Mouse (Mus musculus) liver, embryonic 16.5 days (tissue): Measurements from ENCODE around the gene Erg28. TPM values are rescaled to one million over a fixed set of nuclear protein-coding genes. Genes with fewer than 3 reads are reported as not detected.

Experiments
- ATAC-seq: fragments of 200-750 bp; cut with Nextera tagmentation; 2 replicates; pipeline ENCODE4 v1.8.0; 2017; ENCODE audit warnings: low read depth, mild to moderate bottlenecking, moderate number of reproducible peaks, moderate library complexity
- H3K27ac ChIP-seq: fragments of 300-500 bp; sonication (generic); 2 replicates; pipeline ENCODE4 v1.5.1; 2014; ENCODE audit warnings: mild to moderate bottlenecking, low read length
- H3K27me3 ChIP-seq: fragments of 300-500 bp; sonication (generic); 2 replicates; pipeline ENCODE4 v1.6.1; 2014; ENCODE audit warnings: low read depth, low read length, mixed read lengths; ENCODE audit not compliant: control insufficient read depth, insufficient read depth
- H3K36me3 ChIP-seq: fragments of 300-500 bp; sonication (generic); 2 replicates; pipeline ENCODE4 v1.6.1; 2014; ENCODE audit warnings: mild to moderate bottlenecking; ENCODE audit not compliant: control insufficient read depth, insufficient read depth
- H3K4me1 ChIP-seq: fragments of 300-500 bp; sonication (generic); 2 replicates; pipeline ENCODE4 v1.6.1; 2014; ENCODE audit warnings: low read depth, low read length, mixed read lengths; ENCODE audit not compliant: control insufficient read depth
- H3K4me2 ChIP-seq: fragments of 300-500 bp; sonication (generic); 2 replicates; pipeline ENCODE4 v1.6.1; 2014; ENCODE audit warnings: low read depth, low read length, mixed read lengths
- H3K4me3 ChIP-seq: fragments of 300-500 bp; sonication (generic); 2 replicates; pipeline ENCODE4 v1.5.1; 2014; ENCODE audit warnings: low read depth, mild to moderate bottlenecking, low read length
- H3K9ac ChIP-seq: fragments of 300-500 bp; sonication (generic); 2 replicates; pipeline ENCODE4 v1.6.1; 2014; ENCODE audit warnings: low read depth, low read length
- H3K9me3 ChIP-seq: fragments of 300-500 bp; sonication (generic); replicated peaks from 2 replicates; pipeline ENCODE4 v1.6.1; 2016; ENCODE audit warnings: low read length; ENCODE audit not compliant: control insufficient read depth
- WGBS: fragments of 180-500 bp; shearing (Covaris S2); extraction: QIAGEN DNeasy Blood & Tissue Kit; methylation state at CpG from one replicate; pipeline ENCODE4 v1.1.7; 2014; ENCODE audit not compliant: insufficient replicate concordance; 5-methylcytosine and 5-hydroxymethylcytosine counted together
- polyA plus RNA-seq: library from polyadenylated mRNA; unstranded; fragments of >200 nt; fragmentation: Nextera tagmentation; extraction: Ambion mirVana; gene quantifications from 2 replicates; pipeline ENCODE4 v1.2.1, GENCODE M21; 2015

Gene Erg28
- polyA plus RNA-seq, 1 experiment from 2014 or later: 83.0 TPM

GRCm38 (mm10) chr12:85794094-85794493 lies 30.3 kb downstream of the Erg28 start:
- H3K9ac ChIP-seq: no peak overlapping the region
- H3K9me3 ChIP-seq: no peaks in the 10 kb centered on the region
- WGBS: 47% methylated on average over 2 of the region's 2 CpGs
- H3K4me3 ChIP-seq: no peak overlapping the region
- ATAC-seq: no peak
- no peak overlapping the region for H3K27ac ChIP-seq
- H3K36me3 ChIP-seq: no peaks in the 10 kb centered on the region
- no peaks in the 10 kb centered on the region for H3K4me1 ChIP-seq
- H3K4me2 ChIP-seq: no peak overlapping the region
- no peaks in the 10 kb centered on the region for H3K27me3 ChIP-seq

DNA sequence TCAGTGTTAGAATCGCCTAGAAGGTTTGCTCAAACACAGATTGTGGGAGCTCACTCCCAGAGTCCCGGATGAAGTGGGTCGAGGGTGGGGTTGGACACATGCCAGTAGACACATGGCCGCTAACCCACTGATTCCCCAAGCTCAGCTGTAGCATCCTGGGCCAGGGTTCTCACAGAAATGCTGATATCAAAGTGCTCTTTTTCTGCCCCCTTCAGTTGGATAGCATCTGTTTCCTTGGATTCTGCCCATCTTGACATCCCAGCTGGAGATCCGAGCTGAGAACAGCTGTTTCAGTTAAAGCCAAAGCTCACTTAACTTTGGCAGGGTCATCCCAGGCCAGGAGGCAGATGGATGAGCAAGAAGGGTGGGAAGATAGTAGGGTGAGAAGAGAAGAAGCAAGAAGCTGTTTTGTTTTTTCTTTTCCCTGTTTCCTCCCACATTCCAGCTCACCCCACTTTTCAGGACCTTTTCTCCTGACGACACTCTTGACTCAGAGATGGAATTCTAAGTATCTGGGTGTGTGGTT lies 31.5 kb downstream of the Erg28 start:
- H3K27me3 ChIP-seq: no peaks in the 10 kb centered on the region
- H3K36me3 ChIP-seq: no peaks in the 10 kb centered on the region
- no peak overlapping the region for H3K4me2 ChIP-seq
- no peaks in the 10 kb centered on the region for H3K4me1 ChIP-seq
- no peak overlapping the region for H3K9ac ChIP-seq
- ATAC-seq: no peak
- H3K27ac ChIP-seq: no peak overlapping the region
- H3K4me3 ChIP-seq: no peak overlapping the region
- WGBS: 49% methylated on average over 6 of the region's 6 CpGs
- no peaks in the 10 kb centered on the region for H3K9me3 ChIP-seq

DNA sequence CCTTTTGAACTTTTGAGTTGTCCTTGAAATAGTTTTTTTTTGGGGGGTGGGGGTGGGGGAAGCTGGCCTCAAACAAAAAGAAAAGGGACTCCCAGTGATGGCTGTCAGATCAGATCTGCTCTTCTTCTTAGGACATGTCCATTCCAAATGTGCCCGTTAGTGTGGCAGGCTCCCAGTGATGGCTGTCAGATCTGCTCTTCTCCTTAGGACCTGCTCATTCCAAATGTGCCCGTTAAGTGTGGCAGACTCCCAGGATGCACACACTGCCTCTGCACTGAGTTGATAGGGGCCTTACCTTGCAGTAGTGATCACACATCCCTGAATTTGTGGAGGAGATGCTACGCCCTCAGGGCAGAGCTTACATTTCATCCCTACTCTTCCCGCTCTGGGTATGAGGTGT lies 32.2 kb downstream of the Erg28 start:
- no peaks in the 10 kb centered on the region for H3K36me3 ChIP-seq
- no peak for ATAC-seq
- no peaks in the 10 kb centered on the region for H3K27me3 ChIP-seq
- H3K4me2 ChIP-seq: no peak overlapping the region
- no peaks in the 10 kb centered on the region for H3K9me3 ChIP-seq
- H3K4me3 ChIP-seq: no peak overlapping the region
- H3K27ac ChIP-seq: no peak overlapping the region
- no peaks in the 10 kb centered on the region for H3K4me1 ChIP-seq
- H3K9ac ChIP-seq: no peak overlapping the region
- WGBS: 74% methylated on average over 4 of the region's 4 CpGs

GRCm38 (mm10) chr12:85784916-85785815 lies 39.2 kb downstream of the Erg28 start:
- 47% methylated on average over 19 of the region's 19 CpGs for WGBS
- H3K4me2 ChIP-seq: no peak overlapping the region
- no peaks in the 10 kb centered on the region for H3K27me3 ChIP-seq
- H3K4me3 ChIP-seq: no peak overlapping the region
- H3K36me3 ChIP-seq: no peaks in the 10 kb centered on the region
- H3K4me1 ChIP-seq: peaks cover 2% of the 10 kb centered on the region; the same call in 1 of the 2 replicates
- H3K9ac ChIP-seq: no peak overlapping the region
- H3K9me3 ChIP-seq: no peaks in the 10 kb centered on the region
- ATAC-seq: peak; percentile 84
- H3K27ac ChIP-seq: peak overlapping the region; percentile 66

DNA sequence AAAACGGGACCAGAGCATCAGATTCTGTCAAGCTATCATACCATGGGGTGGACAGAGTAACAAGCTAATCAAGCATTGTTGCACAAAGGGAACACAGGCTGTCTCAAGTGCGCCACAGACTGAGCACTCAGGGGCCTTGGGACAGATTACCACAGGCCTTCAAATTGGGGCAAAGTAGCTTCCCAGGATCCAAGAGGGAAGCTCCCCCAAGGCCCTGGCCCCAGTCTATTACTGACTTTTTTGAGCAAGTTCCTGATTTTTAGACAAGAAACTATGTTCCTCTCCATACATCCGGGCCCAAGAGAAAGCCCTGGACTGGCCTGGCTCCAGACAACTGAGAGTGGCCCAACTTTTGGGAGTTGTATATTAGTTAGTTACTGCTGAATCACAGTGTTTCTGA lies 42.7 kb downstream of the Erg28 start:
- WGBS: 51% methylated on average over 3 of the region's 3 CpGs
- peaks cover 2% of the 10 kb centered on the region; the same call in 1 of the 2 replicates for H3K4me1 ChIP-seq
- H3K27ac ChIP-seq: no peak overlapping the region
- H3K9me3 ChIP-seq: no peaks in the 10 kb centered on the region
- ATAC-seq: no peak
- H3K4me2 ChIP-seq: no peak overlapping the region
- H3K36me3 ChIP-seq: no peaks in the 10 kb centered on the region
- no peak overlapping the region for H3K4me3 ChIP-seq
- H3K9ac ChIP-seq: no peak overlapping the region
- no peaks in the 10 kb centered on the region for H3K27me3 ChIP-seq

DNA sequence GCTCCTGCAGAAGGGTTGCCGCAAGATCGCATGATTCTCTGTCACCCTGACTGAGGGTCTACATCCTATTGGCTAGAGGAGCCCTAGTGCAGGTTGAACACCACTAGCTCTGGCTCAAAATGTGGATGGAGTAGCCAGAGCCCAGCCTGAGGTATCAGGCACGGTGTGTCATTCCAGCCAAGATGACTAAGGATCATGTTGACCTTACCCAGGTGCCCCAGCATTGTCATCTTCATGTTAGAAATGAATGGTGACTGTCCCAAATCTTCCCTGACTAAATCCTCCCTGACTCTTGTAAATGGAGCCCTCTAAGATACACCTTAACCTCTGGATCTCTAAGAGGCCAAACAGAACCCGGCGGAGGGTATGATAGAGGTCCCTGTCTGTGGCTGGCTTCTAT lies 44.6 kb downstream of the Erg28 start:
- no peak overlapping the region for H3K27ac ChIP-seq
- no peaks in the 10 kb centered on the region for H3K9me3 ChIP-seq
- no peak overlapping the region for H3K4me2 ChIP-seq
- no peak overlapping the region for H3K9ac ChIP-seq
- H3K4me3 ChIP-seq: no peak overlapping the region
- no peaks in the 10 kb centered on the region for H3K27me3 ChIP-seq
- 67% methylated on average over 5 of the region's 5 CpGs for WGBS
- H3K36me3 ChIP-seq: no peaks in the 10 kb centered on the region
- no peaks in the 10 kb centered on the region for H3K4me1 ChIP-seq
- no peak for ATAC-seq

GRCm38 (mm10) chr12:85778962-85779361 lies 45.4 kb downstream of the Erg28 start:
- WGBS: 59% methylated on average over 3 of the region's 3 CpGs
- no peak for ATAC-seq
- H3K27ac ChIP-seq: no peak overlapping the region

DNA sequence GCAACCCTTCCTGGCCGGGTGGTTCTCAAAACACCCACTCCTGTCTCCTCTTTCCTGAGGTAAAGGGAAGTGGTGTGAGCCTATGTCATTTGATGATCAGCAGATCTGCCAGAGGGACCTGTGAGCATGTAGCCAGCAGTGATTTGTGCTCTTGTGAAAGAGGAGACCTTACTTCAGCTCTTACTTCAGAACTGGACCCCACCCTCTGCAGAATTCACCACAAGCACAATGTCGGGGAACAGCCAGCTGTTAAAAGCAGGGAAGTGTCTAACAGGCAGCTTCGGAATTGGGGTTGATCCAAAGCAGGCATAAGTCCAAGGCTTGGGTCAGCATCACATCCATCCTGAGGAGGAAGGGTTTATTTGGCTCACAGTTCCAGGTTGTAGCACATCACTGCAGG lies 53.0 kb downstream of the Erg28 start:
- no peaks in the 10 kb centered on the region for H3K4me1 ChIP-seq
- no peak overlapping the region for H3K27ac ChIP-seq
- no peak overlapping the region for H3K4me3 ChIP-seq
- no peaks in the 10 kb centered on the region for H3K9me3 ChIP-seq
- no peak overlapping the region for H3K9ac ChIP-seq
- no peaks in the 10 kb centered on the region for H3K27me3 ChIP-seq
- WGBS: 34% methylated on average over 3 of the region's 3 CpGs
- H3K36me3 ChIP-seq: no peaks in the 10 kb centered on the region
- no peak overlapping the region for H3K4me2 ChIP-seq
- ATAC-seq: no peak

More at GRCm38 (mm10) chr12:85778962-85779361, 45.4 kb downstream of the Erg28 start:
- no peaks in the 10 kb centered on the region for H3K4me1 ChIP-seq
- no peaks in the 10 kb centered on the region for H3K9me3 ChIP-seq
- no peaks in the 10 kb centered on the region for H3K27me3 ChIP-seq
- no peak overlapping the region for H3K9ac ChIP-seq
- H3K4me3 ChIP-seq: no peak overlapping the region
- H3K36me3 ChIP-seq: no peaks in the 10 kb centered on the region
- H3K4me2 ChIP-seq: no peak overlapping the region

DNA sequence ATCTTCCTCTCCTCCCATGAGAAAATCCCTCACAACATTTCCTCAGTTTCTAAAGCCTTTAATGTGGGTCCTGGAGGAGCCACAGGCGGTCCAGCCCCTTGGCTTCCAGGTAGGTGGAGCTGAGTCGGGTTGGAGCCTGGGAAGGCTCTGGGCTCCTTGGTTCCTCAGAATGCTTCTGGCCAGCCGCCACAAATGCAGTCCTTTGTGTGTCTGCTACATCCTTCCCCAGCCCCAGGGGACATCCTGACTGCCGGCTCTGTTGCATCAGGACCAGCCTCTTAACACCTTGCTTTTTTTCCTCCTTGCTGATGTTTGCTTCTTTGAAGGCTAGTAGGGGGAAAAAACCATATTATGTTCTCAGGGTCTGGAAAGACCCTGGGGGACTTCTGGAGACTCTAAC lies 56.6 kb downstream of the Erg28 start:
- 40% methylated on average over 4 of the region's 4 CpGs for WGBS
- no peaks in the 10 kb centered on the region for H3K36me3 ChIP-seq
- no peak overlapping the region for H3K4me3 ChIP-seq
- no peak overlapping the region for H3K4me2 ChIP-seq
- H3K9ac ChIP-seq: no peak overlapping the region
- H3K4me1 ChIP-seq: no peaks in the 10 kb centered on the region
- no peak for ATAC-seq
- no peak overlapping the region for H3K27ac ChIP-seq
- H3K27me3 ChIP-seq: no peaks in the 10 kb centered on the region
- H3K9me3 ChIP-seq: no peaks in the 10 kb centered on the region
